Mouse (Mus musculus) bone marrow macrophage, adult 2 months (primary cell): ENCODE measurements around the gene Ttc32.
"Not testable (repeated sequence)": the region's sequence is repeated elsewhere in the genome, so short reads cannot be mapped to it uniquely, and the experiment has no call there.

Experiments
- CTCF ChIP-seq: IDR thresholded peaks from 2 replicates; pipeline ENCODE4 v1.5.1; 2012; ENCODE audit warnings: low read depth, mild to moderate bottlenecking, low read length, moderate library complexity
- POLR2A ChIP-seq: IDR thresholded peaks from 2 replicates; pipeline ENCODE4 v1.6.1; 2012; ENCODE audit warnings: mild to moderate bottlenecking, low read depth, low read length, borderline replicate concordance

DNA sequence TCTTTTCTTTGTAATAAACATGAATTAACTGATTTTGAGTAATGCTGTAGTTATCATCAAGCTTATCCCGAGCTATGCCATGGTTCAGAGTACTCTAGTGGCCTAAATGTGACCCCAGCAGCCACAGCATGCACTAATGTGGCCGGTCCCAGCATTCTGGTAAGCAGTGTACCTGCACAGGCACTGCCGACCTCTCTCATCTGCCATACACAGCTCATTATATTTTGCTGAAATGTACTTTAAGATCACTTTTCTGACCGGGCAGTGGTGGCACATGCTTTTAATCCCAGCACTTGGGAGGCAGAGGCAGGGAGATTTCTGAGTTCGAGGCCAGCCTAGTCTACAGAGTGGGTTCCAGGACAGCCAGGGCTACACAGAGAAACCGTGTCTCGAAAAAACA is 981 bp upstream of the Ttc32 start:
- TF ChIP-seq POLR2A, CTCF: not testable (repeated sequence)
